Mouse (Mus musculus) naive thymus-derived CD4-positive, alpha-beta T cell, adult 2 months (primary cell): ENCODE results near the gene Gm17657.
"Not testable (repeated sequence)": the region's sequence is repeated elsewhere in the genome, so short reads cannot be mapped to it uniquely, and the experiment has no call there.

Experiments used
- DNase-seq: peaks from one replicate; pipeline ENCODE4 v3.0.0-alpha.2; 2011; ENCODE audit warnings: low read depth

Gm17657 gene

DNA sequence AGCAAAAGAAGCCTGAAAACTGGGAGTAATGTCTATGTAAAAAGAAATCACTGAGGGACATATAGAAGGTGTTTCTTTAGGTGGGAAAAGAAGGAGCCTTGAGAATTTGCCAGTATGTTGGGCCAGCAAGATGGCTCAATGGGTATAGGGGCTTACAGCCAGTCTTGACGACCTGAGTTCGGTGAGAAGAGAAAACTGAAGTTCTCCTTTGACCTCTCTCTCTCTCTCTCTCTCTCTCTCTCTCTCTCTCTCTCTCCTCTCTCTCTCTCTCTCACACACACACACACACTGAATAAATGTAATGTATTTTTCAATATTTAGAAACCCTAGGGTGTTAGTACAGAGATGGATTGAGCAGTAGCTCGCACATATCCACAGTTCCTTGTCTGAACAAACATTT lies 944 bp downstream of the Gm17657 start:
- no peak for DNase-seq

DNA sequence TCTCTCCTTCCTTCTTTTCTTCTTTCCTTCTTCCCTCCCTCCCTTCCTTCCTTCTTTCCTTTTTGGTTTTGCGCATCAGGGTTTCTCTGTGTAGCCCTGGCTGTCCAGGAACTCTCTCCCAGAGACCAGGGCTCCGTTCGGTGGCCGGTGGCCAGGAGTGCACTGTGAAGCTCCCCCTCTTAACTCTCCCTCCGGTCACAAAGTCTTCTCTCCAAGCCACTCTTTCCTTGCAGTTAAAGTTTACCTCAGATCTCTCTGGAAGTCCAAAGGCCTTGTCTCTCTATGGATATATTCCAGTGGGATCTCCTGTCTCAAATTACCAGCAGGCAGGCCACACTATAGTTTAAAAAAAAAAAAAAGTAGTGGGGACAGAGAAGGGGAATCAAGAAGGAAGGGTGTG lies 4.2 kb downstream of the Gm17657 start:
- DNase-seq, result no peak

DNA sequence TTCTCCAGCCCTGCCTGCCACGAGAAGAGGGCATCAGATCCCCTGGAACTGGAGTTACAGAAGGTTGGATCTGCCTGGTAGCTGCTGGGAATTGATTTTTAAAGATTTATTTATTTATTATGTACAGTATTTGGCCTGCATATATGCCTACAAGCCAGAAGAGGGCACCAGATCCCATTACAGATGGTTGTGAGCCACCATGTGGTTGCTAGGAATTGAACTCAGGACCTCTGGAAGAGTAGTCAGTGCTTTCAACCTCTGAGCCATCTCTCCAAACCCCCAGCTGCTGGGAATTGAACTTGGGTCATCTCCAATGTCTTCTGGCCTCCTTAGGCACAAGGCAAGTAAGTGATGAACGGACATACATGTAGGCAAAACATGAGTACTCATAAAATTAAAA lies 5.4 kb downstream of the Gm17657 start:
- DNase-seq, result no peak

- no peak for DNase-seq
Measured at GRCm38 (mm10) chr17:29542831-29543690, 6.4 kb downstream of the Gm17657 start.

DNA sequence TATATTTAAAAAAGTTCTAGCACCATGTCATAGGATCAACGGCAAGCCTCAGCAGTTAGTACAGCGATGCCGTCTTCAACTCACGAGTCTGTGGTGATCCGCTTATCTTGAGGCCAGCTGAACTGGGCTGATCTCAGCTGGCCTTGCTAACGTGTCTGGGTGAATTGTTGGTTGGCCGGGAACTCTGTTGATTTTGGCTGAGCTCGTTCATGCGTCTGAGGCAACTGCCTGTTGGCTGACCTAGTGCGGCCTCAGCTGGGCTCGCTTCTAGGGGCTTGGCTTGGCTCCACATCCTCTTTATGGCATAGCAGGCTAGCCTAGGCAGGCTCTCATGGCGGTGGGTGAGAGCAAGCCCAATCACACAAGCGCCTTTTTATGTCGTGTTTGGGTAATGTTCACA lies 8.0 kb downstream of the Gm17657 start:
- no peak for DNase-seq

DNA sequence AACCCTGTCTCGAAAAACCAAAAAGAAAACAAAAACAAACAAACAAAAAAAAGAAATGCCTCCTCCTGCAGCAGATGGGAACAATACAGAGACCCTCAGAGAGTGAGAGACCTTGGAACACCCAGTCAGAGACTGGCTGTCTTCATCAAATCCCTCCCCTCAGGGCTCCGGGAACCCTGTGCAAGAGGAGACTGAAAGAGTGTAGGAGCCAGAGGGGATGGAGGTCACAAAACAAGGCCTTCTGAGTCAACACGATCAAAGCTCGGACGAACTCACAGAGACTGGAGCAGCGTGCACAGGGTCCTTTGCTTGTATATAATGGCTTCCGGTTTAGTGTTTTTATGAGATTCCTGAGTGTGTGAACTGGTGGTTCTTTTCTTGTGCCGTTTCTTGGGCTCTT lies 9.0 kb downstream of the Gm17657 start:
- no peak for DNase-seq

GRCm38 (mm10) chr17:29533866-29534265 lies 15.6 kb downstream of the Gm17657 start:
- peak; percentile 86 for DNase-seq

GRCm38 (mm10) chr17:29531757-29532384 lies 17.6 kb downstream of the Gm17657 start:
- peak; percentile 96 for DNase-seq

DNA sequence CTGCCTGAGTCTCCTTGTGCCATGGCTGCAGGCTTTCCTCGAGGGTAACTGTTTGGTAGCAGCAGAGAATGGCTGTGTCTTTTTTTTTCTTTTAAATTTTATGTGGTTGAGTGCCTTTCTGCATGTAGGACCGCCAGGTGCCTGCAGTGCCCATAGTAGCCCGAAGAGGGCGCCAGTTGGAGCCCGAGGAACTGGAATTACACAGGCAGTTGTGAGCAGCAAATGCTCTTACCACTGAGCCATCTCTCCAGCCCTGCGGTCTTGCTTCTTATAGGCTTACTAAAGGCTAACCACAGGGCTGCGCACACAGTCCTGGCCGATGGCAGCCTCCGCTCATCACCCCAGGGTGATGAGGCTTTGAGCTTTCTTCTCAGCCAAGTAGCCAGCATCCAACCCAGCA lies 18.2 kb downstream of the Gm17657 start:
- peak; percentile 83 for DNase-seq

DNA sequence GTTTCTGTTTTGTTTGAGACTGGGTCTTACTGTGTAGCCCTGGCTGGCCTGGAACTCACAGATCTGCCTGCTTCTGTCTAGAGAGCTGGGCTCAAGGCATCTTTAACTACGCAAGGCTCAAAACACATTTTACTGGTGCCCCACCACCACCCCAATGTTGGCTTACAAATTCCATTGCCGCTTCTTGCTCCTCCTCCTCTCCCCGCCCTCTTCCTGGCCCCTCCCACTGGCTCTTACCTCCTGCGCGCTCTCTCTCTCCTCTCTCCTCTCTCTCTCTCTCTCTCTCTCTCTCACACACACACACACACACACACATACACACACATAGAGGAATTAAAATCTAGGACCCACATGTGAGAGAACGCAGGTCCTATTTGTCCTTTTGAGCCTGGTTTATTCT lies 18.9 kb downstream of the Gm17657 start:
- peak; percentile 57 for DNase-seq

GRCm38 (mm10) chr17:29528568-29529187 lies 20.8 kb downstream of the Gm17657 start:
- DNase-seq, result peak; percentile 74

- no peak for DNase-seq
Measured at GRCm38 (mm10) chr17:29525613-29526012, 23.8 kb downstream of the Gm17657 start.

DNA sequence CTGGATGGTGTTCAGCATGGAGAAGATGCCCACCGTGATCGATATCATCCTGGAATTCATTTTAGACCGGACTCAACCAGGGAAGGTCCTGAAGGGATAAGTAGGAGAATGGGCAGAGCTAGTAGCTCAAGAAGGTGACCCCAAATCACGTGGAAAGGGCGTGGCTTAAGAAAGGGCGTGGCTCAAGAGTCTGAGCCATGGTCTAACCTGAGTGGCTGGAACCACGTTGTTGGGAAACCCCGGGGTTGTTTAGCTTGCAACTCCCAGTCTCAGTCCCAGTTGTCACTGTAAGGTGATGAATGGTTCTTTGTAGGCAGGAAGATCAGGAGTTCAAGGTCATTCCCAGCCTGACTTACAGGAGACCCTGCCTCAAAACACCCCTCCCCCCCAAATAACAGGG lies 29.7 kb downstream of the Gm17657 start:
- no peak for DNase-seq

DNA sequence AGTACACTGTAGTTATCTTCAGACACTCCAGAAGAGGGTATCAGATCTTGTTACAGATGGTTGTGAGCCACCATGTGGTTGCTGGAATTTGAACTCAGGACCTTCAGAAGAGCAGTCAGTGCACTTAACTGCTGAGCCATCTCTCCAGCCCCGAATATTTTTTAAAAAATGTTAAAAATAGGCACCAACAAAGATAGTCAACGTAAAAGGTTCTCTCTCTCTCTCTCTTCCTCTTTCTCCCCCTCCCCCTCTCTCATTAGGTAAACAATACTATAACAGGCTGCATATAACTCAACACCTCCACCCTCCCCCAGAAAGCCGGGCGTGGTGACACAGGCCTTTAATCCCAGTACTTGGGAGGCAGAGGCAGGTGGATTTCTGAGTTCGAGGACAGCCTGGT lies 30.8 kb downstream of the Gm17657 start:
- not testable (repeated sequence) for DNase-seq

- DNase-seq, result peak; percentile 90
Measured at GRCm38 (mm10) chr17:29514435-29514834, 35.0 kb downstream of the Gm17657 start.

GRCm38 (mm10) chr17:29513044-29513730 lies 36.3 kb downstream of the Gm17657 start:
- DNase-seq, result peak; percentile 78

DNA sequence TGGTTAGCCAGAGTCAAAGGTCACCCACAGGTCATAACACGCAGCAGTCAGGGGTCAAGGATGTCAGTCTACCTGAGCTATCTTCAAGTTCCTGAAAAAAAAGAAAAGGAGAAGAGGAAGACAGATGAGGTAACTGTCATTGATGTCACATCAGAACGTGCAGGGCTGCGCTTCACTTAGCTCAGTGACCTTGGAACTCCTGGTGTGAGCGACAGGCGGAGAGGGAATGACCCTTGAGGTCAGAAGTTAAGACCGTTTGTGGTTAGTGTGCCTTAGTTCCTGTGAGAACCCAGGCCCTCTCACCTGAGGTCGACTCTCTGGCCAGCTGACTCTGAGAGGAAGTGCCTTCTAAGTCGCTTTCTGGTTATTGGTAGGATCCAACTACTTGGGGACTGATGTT lies 38.7 kb downstream of the Gm17657 start:
- DNase-seq, result no peak

DNA sequence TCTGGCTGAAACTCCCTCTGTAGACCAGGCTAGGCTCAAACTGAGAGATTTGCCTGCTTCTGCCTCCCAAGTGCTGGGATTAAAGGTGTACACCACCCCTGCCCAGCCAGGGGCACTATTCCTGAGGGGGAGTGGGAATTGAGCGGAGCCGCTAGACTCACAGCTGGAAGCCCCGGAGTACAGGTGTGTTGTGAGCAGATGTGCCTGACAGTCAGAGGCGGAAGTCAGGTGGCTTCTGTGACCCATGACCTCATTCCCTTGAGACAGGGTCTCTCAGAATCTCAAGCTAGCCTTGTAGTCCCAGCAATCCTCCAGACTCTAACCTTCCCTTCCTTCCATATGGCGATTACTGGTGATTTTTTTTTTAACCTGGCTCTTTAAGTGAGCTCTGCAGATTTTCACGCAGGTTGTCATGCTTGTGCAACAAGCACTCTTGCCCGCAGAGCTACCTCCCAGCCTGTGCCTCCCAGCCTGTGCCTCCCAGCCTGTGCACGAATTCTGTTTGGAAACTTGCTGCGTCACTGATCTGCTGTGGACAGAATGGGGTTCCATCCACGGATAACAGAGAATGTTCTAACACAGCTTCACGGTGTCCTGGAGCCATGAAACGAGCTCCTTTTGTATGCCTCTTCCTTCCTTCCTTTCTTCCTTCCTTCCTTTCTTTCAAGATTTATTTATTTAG lies 40.4 kb downstream of the Gm17657 start:
- DNase-seq, result no peak

DNA sequence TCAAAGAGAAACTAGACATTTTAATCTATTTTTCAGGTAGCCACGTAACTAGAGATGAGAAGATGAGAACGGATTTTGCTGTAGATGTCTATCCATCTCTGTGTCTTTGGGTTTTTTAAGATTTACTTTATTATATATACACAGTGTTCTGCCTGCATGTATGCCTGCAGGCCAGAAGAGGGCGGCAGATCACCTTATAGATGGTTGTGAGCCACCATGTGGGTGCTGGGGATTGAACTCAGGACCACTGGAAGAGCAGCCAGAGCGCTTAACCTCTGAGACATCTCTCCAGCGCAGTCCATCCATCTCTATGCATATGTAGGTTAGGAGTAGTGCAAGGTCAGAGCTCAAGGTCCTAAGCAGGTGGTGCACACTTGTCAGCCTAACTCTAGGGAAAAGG lies 45.7 kb downstream of the Gm17657 start:
- DNase-seq, result no peak

DNA sequence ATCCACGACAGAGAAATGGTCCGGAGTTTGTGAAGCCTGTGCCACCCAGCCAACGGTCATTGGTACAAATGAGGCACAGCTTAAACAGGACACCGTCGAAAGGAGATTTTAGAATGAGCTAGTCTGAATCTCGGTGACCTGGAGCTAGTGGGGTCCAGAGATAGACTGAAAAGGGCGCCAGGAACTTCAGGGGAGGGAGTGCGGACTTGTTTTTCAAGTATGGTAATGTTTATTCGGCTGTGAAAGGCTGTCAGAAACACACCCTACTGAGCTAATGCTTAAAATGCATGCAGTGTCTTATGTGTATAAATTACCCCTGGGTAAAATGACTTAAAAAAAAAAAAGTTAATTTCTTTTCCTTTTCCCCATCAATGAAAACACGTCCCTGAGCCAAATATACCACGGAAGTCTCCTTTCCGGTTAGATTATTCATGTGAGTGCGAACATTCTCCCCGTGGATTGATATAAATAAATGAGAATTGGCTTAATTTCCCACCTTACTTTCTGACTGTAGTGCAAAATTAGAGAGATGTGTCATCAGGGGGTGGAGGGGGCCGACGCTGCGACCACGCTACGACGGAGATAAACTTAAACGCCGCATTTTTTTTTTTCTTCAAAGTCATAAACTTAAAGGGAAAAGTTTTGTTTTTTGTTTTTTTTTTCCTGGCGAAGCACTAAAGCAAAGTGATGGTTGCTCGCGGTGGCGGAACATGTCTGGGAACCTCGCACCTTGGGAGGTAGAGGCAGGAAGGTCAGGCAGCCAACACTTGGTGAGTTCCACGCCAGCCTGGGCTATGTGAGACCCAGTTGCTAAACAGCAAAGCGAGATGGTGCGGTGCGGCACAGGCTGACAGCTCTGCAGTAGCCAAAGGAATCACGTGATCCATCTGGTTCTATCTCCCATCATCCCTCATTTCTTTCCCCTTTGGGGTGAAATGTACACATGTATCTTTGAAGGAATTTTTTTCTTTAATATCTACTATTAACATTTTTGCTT lies 46.5 kb downstream of the Gm17657 start:
- no peak for DNase-seq
